Mouse (Mus musculus) limb, embryonic 12.5 days (tissue): ENCODE measurements around the gene Nrxn2. TPM values are rescaled to one million over a fixed set of nuclear protein-coding genes. Genes with fewer than 3 reads are reported as not detected.

ENCODE experiments used
- ATAC-seq: fragments of 200-750 bp; cut with Nextera tagmentation; 2 replicates; pipeline ENCODE4 v1.8.0; 2017; ENCODE audit warnings: low read depth, moderate TSS enrichment; ENCODE audit not compliant: insufficient number of reproducible peaks, insufficient read depth, low FRiP score, low TSS enrichment
- H3K27ac ChIP-seq: fragments of 300-500 bp; sonication (generic); 2 replicates; pipeline ENCODE4 v1.5.1; 2016; ENCODE audit warnings: mild to moderate bottlenecking, moderate library complexity
- H3K27me3 ChIP-seq: fragments of 300-500 bp; sonication (generic); 2 replicates; pipeline ENCODE4 v1.6.1; 2016; ENCODE audit warnings: mild to moderate bottlenecking, moderate library complexity
- H3K36me3 ChIP-seq: fragments of 300-500 bp; sonication (generic); 2 replicates; pipeline ENCODE4 v1.6.1; 2016; ENCODE audit warnings: mild to moderate bottlenecking, moderate library complexity
- H3K4me1 ChIP-seq: fragments of 300-500 bp; sonication (generic); replicated peaks from 2 replicates; pipeline ENCODE4 v1.6.1; 2016
- H3K4me2 ChIP-seq: fragments of 300-500 bp; sonication (generic); 2 replicates; pipeline ENCODE4 v1.6.1; 2016; ENCODE audit warnings: mild to moderate bottlenecking, moderate library complexity
- H3K4me3 ChIP-seq: fragments of 300-500 bp; sonication (generic); replicated peaks from 2 replicates; pipeline ENCODE4 v1.5.1; 2016; ENCODE audit warnings: mild to moderate bottlenecking
- H3K9ac ChIP-seq: fragments of 300-500 bp; sonication (generic); replicated peaks from 2 replicates; pipeline ENCODE4 v1.6.1; 2016; ENCODE audit warnings: mild to moderate bottlenecking, moderate library complexity
- H3K9me3 ChIP-seq: fragments of 300-500 bp; sonication (generic); 2 replicates; pipeline ENCODE4 v1.6.1; 2016; ENCODE audit warnings: mild to moderate bottlenecking, moderate library complexity
- WGBS: fragments of 180-500 bp; shearing (Covaris S2); methylation state at CpG from one replicate; pipeline ENCODE4 v1.1.7; 2016; 5-methylcytosine and 5-hydroxymethylcytosine counted together
- polyA plus RNA-seq: library from polyadenylated mRNA; unstranded; fragments of >200 nt; fragmentation: Nextera tagmentation; extraction: Ambion mirVana; gene quantifications from 2 replicates; pipeline ENCODE4 v1.2.1, GENCODE M21; 2016

Gene Nrxn2
- polyA plus RNA-seq, 1 experiment from 2014 or later, result 2.4 TPM

GRCm38 (mm10) chr19:6536201-6536600 is 117.7 kb downstream of the Nrxn2 start:
- Histone ChIP-seq H3K9ac (no peak overlapping the region), H3K36me3 (no peaks in the 10 kb centered on the region), H3K4me2 (no peak overlapping the region), H3K9me3 (no peaks in the 10 kb centered on the region), H3K27ac (no peak overlapping the region), H3K27me3 (peaks cover 75% of the 10 kb centered on the region), H3K4me1 (peaks cover 16% of the 10 kb centered on the region), H3K4me3 (no peak overlapping the region)
- 75% methylated on average over 3 of the region's 3 CpGs for WGBS
- no peak for ATAC-seq

- Histone ChIP-seq H3K9me3 (no peaks in the 10 kb centered on the region), H3K4me1 (peaks cover 11% of the 10 kb centered on the region), H3K36me3 (no peaks in the 10 kb centered on the region), H3K9ac (no peak overlapping the region), H3K4me3 (no peak overlapping the region), H3K27me3 (peaks cover 71% of the 10 kb centered on the region), H3K27ac (no peak overlapping the region), H3K4me2 (no peak overlapping the region)
- no peak for ATAC-seq
- WGBS, result 69% methylated on average over 6 of the region's 6 CpGs
These were observed 118.2 kb downstream of the Nrxn2 start for GRCm38 (mm10) chr19:6536696-6537095.

GRCm38 (mm10) chr19:6537526-6537925 is 119.0 kb downstream of the Nrxn2 start:
- 65% methylated on average over 8 of the region's 8 CpGs for WGBS
- Histone ChIP-seq H3K9ac (no peak overlapping the region), H3K9me3 (no peaks in the 10 kb centered on the region), H3K27ac (no peak overlapping the region), H3K4me2 (no peak overlapping the region), H3K4me1 (peaks cover 3% of the 10 kb centered on the region), H3K36me3 (no peaks in the 10 kb centered on the region), H3K4me3 (no peak overlapping the region), H3K27me3 (peaks cover 62% of the 10 kb centered on the region)
- ATAC-seq, result no peak

DNA sequence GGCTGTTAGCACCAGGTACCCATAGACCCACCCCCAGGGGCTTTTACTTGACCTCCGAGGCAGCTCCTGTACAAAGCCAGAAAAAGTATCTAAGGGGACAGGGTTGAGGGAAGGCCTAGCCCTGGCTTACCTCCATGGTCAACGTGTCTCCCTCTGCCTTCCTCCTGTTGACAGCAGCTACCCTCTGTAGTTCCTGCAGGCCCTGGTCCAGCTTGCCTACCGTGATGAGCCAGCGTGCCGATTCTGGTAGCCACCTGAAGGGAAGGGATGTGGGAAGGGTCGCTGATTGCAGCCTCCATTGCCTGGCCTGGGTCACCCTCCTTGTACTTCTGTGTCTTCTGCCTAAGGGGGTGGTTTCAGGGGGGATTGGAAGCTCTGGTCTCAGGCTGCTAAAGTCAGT is 120.0 kb downstream of the Nrxn2 start:
- H3K4me2 ChIP-seq, result no peak overlapping the region
- H3K4me1 ChIP-seq, result no peaks in the 10 kb centered on the region
- H3K36me3 ChIP-seq, result no peaks in the 10 kb centered on the region
- peaks cover 58% of the 10 kb centered on the region for H3K27me3 ChIP-seq
- H3K4me3 ChIP-seq, result no peak overlapping the region
- no peak for ATAC-seq
- 89% methylated on average over 6 of the region's 6 CpGs for WGBS
- H3K9me3 ChIP-seq, result no peaks in the 10 kb centered on the region
- no peak overlapping the region for H3K27ac ChIP-seq
- H3K9ac ChIP-seq, result no peak overlapping the region

- no peak overlapping the region for H3K9ac ChIP-seq
- no peaks in the 10 kb centered on the region for H3K9me3 ChIP-seq
- peaks cover 48% of the 10 kb centered on the region for H3K27me3 ChIP-seq
- no peak for ATAC-seq
- no peak overlapping the region for H3K27ac ChIP-seq
- H3K36me3 ChIP-seq, result no peaks in the 10 kb centered on the region
- H3K4me3 ChIP-seq, result no peak overlapping the region
- H3K4me2 ChIP-seq, result no peak overlapping the region
- H3K4me1 ChIP-seq, result no peaks in the 10 kb centered on the region
- 76% methylated on average over 4 of the region's 4 CpGs for WGBS
These were observed 121.1 kb downstream of the Nrxn2 start for GRCm38 (mm10) chr19:6539592-6539991.

DNA sequence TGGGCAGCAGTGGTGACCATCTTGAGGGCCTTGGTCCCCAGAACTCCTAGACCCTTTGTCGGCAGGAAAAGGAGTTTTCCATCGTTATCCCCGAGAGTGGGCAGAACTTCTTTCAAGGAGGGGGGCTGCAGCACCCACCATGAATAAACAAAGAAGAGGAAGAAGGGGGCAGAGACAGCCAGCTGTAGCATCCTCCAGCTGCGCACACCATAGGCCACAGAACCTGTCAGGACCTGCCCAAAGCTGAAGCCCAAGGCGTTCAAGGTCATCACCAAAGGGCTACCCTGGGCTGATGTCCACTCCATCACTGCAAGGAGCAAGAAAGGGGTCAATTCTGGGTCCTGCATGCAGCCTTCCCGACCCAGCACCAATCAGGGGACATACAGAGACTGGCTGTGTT is 121.7 kb downstream of the Nrxn2 start:
- Histone ChIP-seq H3K9ac (no peak overlapping the region), H3K27ac (no peak overlapping the region), H3K4me3 (no peak overlapping the region), H3K9me3 (0 out of 2 replicates have a peak, but pooled peaks cover 6% of the 10 kb centered on the region), H3K4me2 (no peak overlapping the region), H3K27me3 (peaks cover 42% of the 10 kb centered on the region), H3K4me1 (no peaks in the 10 kb centered on the region), H3K36me3 (no peaks in the 10 kb centered on the region)
- ATAC-seq, result no peak
- 72% methylated on average over 6 of the region's 6 CpGs for WGBS

- Histone ChIP-seq H3K27me3 (peaks cover 34% of the 10 kb centered on the region), H3K9ac (no peak overlapping the region), H3K9me3 (0 out of 2 replicates have a peak, but pooled peaks cover 7% of the 10 kb centered on the region), H3K4me1 (no peaks in the 10 kb centered on the region), H3K27ac (no peak overlapping the region), H3K36me3 (no peaks in the 10 kb centered on the region), H3K4me3 (no peak overlapping the region), H3K4me2 (no peak overlapping the region)
- ATAC-seq, result no peak
- WGBS, result 92% methylated on average over 7 of the region's 7 CpGs
These were observed 123.0 kb downstream of the Nrxn2 start for GRCm38 (mm10) chr19:6541521-6541920.

DNA sequence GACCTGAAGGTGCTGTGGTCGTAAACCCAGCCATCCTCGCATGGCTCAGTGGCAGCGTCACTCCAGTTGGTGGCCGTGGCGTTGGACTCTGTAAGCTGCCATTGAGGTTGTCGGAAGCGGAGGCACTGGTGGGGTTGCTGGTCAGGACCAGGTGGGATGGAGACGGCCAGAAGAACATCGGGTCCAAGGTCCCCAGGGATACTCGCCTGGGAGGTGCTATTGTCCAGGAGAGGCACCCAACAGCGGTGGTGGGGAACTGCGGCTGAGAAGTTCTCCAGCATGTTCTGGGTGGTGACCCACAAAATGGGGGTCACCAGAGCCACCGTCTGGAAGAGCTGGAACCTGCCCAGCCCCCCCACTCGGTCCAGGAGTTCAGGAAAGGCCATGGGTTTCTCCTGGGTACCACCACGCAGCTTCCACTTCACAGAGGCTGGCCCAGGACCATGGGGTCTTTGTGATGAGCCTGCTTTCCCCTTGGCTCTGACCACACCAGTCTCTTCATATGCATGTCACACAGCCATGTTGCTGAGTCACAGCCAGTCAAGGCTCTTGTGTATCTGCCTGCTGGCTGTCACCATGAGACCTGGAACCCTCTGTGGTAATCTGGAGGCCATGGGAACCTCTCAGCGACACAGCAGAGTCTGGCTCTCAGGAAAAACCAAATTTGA is 124.0 kb downstream of the Nrxn2 start, which contains the start of gene Slc22a12:
Gene Slc22a12 (minus strand): TSS at position 666 of the 668 bp plus-strand sequence.
- Histone ChIP-seq H3K4me1 (no peaks in the 10 kb centered on the region), H3K9me3 (0 out of 2 replicates have a peak, but pooled peaks cover 7% of the 10 kb centered on the region), H3K4me3 (no peak within 1 kb of the TSS), H3K36me3 (no peaks in the 10 kb centered on the region), H3K27me3 (peaks cover 26% of the 10 kb centered on the region), H3K27ac (no peak within 1 kb of the TSS), H3K4me2 (no peak within 1 kb of the TSS), H3K9ac (no peak within 1 kb of the TSS)
- ATAC-seq, result no peak
- 86% methylated on average over 16 of the region's 16 CpGs for WGBS

GRCm38 (mm10) chr19:6543035-6543383 is 124.5 kb downstream of the Nrxn2 start:
- no peak overlapping the region for H3K4me3 ChIP-seq
- H3K4me1 ChIP-seq, result no peaks in the 10 kb centered on the region
- 0 out of 2 replicates have a peak, but pooled peaks cover 7% of the 10 kb centered on the region for H3K9me3 ChIP-seq
- WGBS, result 88% methylated on average over 6 of the region's 6 CpGs
- no peak overlapping the region for H3K4me2 ChIP-seq
- no peak overlapping the region for H3K9ac ChIP-seq
- H3K27ac ChIP-seq, result no peak overlapping the region
- no peaks in the 10 kb centered on the region for H3K36me3 ChIP-seq
- H3K27me3 ChIP-seq, result peaks cover 25% of the 10 kb centered on the region
- no peak for ATAC-seq

- Histone ChIP-seq H3K4me3 (no peak overlapping the region), H3K36me3 (no peaks in the 10 kb centered on the region), H3K9me3 (0 out of 2 replicates have a peak, but pooled peaks cover 7% of the 10 kb centered on the region), H3K27ac (no peak overlapping the region), H3K27me3 (peaks cover 23% of the 10 kb centered on the region), H3K4me1 (no peaks in the 10 kb centered on the region), H3K9ac (no peak overlapping the region), H3K4me2 (no peak overlapping the region)
- no peak for ATAC-seq
- WGBS, result 56% methylated on average over 7 of the region's 7 CpGs
These were observed 125.0 kb downstream of the Nrxn2 start for GRCm38 (mm10) chr19:6543518-6543917.

DNA sequence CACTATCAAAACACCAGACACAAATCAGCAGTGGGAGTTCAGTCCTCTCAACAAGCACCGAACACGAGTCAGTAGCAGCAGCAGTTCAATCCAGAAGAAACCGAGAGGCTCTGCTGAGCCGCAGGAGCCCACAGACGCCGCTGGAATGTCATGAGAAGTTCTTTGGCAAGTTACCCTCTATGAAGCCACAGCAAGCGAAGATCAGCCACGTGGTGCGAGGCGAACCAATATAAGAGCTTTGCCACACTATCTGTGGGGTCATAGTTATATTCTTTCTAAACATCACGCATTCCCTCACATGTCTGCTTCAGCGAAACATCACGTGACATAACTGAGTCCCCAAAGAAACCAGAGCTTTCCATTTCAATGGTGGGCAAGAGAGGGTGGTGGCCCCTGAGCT is 126.2 kb downstream of the Nrxn2 start:
- Histone ChIP-seq H3K36me3 (no peaks in the 10 kb centered on the region), H3K4me2 (no peak overlapping the region), H3K27ac (no peak overlapping the region), H3K9me3 (0 out of 2 replicates have a peak, but pooled peaks cover 7% of the 10 kb centered on the region), H3K4me3 (no peak overlapping the region), H3K27me3 (peaks cover 19% of the 10 kb centered on the region), H3K4me1 (no peaks in the 10 kb centered on the region), H3K9ac (no peak overlapping the region)
- ATAC-seq, result no peak
- 90% methylated on average over 13 of the region's 13 CpGs for WGBS

- Histone ChIP-seq H3K27me3 (peaks cover 15% of the 10 kb centered on the region), H3K4me1 (no peaks in the 10 kb centered on the region), H3K27ac (no peak overlapping the region), H3K36me3 (no peaks in the 10 kb centered on the region), H3K4me2 (no peak overlapping the region), H3K9me3 (0 out of 2 replicates have a peak, but pooled peaks cover 7% of the 10 kb centered on the region), H3K9ac (no peak overlapping the region), H3K4me3 (no peak overlapping the region)
- ATAC-seq, result no peak
- 90% methylated on average over 5 of the region's 5 CpGs for WGBS
These were observed 127.0 kb downstream of the Nrxn2 start for GRCm38 (mm10) chr19:6545481-6545880.
